Mouse (Mus musculus) lung, postnatal 0 days (tissue): ENCODE measurements around the gene Sez6.

Experiments used
- CTCF ChIP-seq: IDR thresholded peaks from 2 replicates; pipeline ENCODE4 v1.5.1; 2016; ENCODE audit warnings: antibody characterized with exemption, mild to moderate bottlenecking
- EP300 ChIP-seq: IDR thresholded peaks from 2 replicates; pipeline ENCODE4 v1.6.1; 2016; ENCODE audit warnings: antibody characterized with exemption, mild to moderate bottlenecking, control low read depth

DNA sequence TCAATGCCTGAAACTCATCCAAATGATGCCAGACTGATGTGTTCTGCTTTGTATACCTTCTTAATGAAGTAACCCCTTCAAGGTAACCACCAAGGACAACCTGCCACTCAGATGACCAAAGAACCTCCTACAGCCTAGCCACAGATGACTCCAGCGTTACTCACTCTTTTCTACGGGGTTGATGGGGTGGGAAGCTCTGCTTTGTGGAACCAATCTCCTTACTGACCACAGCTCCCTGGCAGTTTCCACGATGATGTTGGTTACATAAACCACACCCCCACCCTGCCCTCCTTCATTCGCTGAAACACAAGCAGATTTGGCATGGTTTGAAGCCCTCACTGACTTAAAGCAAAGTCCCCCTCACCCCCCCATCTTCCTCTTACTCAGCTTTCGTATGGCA is 2.8 kb upstream of the Sez6 start:
- TF ChIP-seq CTCF (no peak), EP300 (no peak)
